Mouse (Mus musculus) lung, adult 2 months (tissue): ENCODE measurements around the gene Vmn1r4. TPM values are rescaled to one million over a fixed set of nuclear protein-coding genes. Genes with fewer than 3 reads are reported as not detected.
A peak's percentile ranks its signal among the peaks of the same experiment; 100 is the strongest.

ENCODE experiments used
- DNase-seq: peaks from one replicate; pipeline ENCODE4 v3.0.0; 2022
- H3K4me1 ChIP-seq: fragments of 200-500 bp; 2 replicates; pipeline ENCODE4 v1.6.1; 2011; ENCODE audit warnings: low read length; ENCODE audit not compliant: control insufficient read depth, insufficient read depth
- H3K4me3 ChIP-seq: fragments of 200-500 bp; replicated peaks from 2 replicates; pipeline ENCODE3; 2011; ENCODE audit warnings: low read depth, mild to moderate bottlenecking, control low read depth, low read length; ENCODE audit errors: extremely low read depth
- CTCF ChIP-seq: fragments of 200-500 bp; IDR thresholded peaks from 2 replicates; pipeline ENCODE4 v1.5.1; 2011; ENCODE audit warnings: mild to moderate bottlenecking, low read length, control low read depth; ENCODE audit not compliant: insufficient read depth
- POLR2A ChIP-seq: fragments of 200-500 bp; IDR thresholded peaks from 2 replicates; pipeline ENCODE4 v1.6.1; 2011; ENCODE audit warnings: low read depth, mild to moderate bottlenecking, control low read depth, low read length, borderline replicate concordance; ENCODE audit errors: extremely low read depth
- WGBS: fragments of 180-500 bp; shearing (Covaris S2); methylation state at CpG from one replicate; pipeline ENCODE4 v1.1.7; 2018; 5-methylcytosine and 5-hydroxymethylcytosine counted together
- polyA plus RNA-seq: library from polyadenylated mRNA; depleted of rRNA; stranded (reverse); fragments of >200 nt; gene quantifications from 2 replicates; pipeline ENCODE4 v1.2.3, GENCODE M21; 2012; rRNA removed

Gene Vmn1r4
- 0.05 and 0.08 TPM in 2 replicates for polyA plus RNA-seq

DNA sequence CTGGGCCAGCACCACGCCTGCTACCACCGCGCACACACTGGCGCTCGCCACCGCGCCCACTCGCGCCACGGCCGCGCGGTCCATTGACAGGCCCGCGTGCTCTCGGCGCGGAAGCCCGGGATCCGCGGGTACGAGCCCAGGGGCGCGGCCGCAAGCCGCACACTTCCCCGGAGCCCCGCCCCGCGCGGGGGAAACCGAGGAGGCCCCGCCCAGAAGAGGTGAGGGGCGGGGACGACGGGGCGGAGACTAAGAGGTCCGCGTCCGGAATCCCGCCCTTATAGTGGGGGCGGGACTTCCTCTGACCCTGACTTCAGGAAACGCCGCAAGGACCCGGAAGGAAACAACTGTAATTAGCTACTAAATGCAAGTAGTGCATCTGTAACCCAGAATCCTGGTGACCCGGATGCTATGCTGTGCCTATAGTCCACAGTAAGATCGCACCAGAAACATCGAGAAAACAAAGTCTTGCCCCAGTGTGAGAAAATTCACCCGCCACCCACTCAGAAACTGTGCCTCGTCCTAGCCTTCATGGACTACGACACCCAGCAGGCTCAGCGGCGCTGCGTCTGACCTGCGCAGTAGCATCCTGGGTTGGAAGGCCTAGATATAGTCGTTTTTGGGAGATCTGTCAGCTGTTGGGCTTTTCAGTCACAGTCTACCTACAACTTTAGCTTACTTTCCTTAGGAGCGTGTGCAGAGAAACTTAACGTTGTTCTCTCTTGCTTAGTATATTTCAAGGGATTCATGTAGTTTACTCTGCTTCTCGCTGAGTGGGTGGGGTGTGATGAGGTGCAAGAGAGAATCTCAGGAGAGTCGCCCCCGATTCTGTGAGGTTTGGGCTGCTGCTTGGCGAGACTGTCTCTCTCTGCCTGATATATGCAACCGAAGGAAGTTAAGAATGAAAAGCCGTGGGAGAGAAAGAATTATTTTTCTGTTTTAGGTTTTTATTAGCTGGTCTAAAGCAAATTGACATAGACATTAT lies at the start of gene Vmn1r4, which contains the start of gene Nt5c3:
TSS of gene Vmn1r4 (plus strand) at position 290 of the 982 bp plus-strand sequence.
TSS of gene Nt5c3 (minus strand) at position 207 of the 982 bp plus-strand sequence.
- DNase-seq: peak; percentile 92
- TF ChIP-seq POLR2A: peak; percentile 79; the same call in 1 of the 2 replicates
- no peak for TF ChIP-seq CTCF
- peaks cover 2% of the 10 kb centered on the region; the same call in 1 of the 2 replicates for H3K4me1 ChIP-seq
- 2% methylated on average over 64 of the region's 64 CpGs for WGBS
- peak within 1 kb of the TSS; percentile 100 for H3K4me3 ChIP-seq

DNA sequence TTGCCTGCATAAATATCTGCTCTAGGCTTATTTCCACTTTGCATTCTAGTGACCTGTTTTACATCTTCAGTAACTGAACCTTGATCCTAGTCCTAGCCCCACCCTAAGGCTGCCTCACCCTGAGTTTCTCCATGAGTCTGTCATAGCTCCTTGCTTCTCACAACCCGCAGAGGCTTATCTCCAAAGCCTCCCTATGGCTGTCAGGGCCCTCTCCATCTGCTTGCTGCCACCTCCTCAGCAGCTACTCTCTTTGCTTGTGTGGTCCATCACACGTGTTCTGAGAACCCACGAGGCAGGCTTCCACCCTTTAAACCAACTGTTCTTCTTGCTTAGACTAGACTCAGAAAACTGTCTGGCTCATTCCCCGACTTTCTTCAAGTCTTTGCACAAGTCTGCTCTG lies 46.9 kb upstream of the Vmn1r4 start:
- DNase-seq: no peak
- WGBS: 78% methylated on average over 4 of the region's 4 CpGs

DNA sequence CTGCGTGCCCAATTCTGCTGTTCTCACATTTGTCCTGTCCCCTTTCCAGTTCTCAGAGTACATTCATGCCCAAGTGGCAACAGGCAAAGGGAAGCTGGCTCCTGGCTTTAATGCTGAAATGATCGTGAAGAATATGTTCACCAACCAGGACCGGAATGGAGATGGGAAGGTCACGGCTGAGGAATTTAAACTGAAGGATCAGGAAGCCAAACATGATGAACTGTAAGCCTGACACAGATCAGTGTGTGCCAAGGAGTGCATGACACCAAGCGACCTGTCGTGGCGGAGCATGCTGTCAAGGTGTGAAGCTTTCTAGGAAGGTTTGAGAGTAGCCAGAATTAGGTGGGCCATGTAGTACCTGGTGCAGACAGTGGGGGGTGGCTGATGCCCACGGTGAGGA lies 45.8 kb upstream of the Vmn1r4 start:
- Histone ChIP-seq H3K4me3 (no peak overlapping the region), H3K4me1 (peaks cover 3% of the 10 kb centered on the region; the same call in 1 of the 2 replicates)
- DNase-seq: no peak
- 84% methylated on average over 8 of the region's 8 CpGs for WGBS
- TF ChIP-seq POLR2A (no peak), CTCF (no peak)

More for the DNA sequence above, 46.9 kb upstream of the Vmn1r4 start:
- H3K4me3 ChIP-seq: no peak overlapping the region
- no peak for TF ChIP-seq CTCF
- TF ChIP-seq POLR2A: no peak
- peaks cover 3% of the 10 kb centered on the region; the same call in 1 of the 2 replicates for H3K4me1 ChIP-seq

DNA sequence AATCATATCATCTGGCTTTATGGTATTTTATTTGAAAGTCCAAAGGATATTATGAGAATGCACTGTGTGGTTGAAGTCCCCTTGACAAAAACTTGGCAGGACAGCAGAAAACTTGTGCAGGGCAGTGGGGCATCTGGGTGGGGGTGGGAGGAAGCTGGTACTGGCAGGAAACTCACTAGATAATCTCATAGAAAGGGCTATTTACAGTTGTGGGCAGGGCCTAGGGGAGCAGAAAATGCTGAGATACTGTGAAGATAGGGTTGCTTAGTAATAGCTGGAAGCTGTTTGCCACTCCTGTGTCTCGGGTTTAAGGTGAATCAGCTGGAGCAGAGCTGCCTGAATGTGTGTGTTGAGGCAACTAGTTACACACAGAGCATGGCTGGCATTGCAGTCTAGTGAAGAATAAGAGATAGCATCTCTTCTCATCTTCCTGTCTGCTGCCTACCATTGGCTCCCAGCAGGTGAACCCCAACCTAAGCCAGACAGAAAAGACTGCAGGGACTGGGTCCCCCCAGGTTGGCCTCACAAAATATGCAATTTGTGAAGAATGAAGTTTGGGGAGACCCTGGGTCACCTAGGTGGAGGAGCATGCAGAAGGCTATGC lies 44.4 kb upstream of the Vmn1r4 start:
- no peak for DNase-seq
- Histone ChIP-seq H3K4me1 (peaks cover 3% of the 10 kb centered on the region; the same call in 1 of the 2 replicates), H3K4me3 (no peak overlapping the region)
- WGBS: 12% methylated on average over 1 of the region's 1 CpGs
- TF ChIP-seq CTCF (no peak), POLR2A (no peak)

DNA sequence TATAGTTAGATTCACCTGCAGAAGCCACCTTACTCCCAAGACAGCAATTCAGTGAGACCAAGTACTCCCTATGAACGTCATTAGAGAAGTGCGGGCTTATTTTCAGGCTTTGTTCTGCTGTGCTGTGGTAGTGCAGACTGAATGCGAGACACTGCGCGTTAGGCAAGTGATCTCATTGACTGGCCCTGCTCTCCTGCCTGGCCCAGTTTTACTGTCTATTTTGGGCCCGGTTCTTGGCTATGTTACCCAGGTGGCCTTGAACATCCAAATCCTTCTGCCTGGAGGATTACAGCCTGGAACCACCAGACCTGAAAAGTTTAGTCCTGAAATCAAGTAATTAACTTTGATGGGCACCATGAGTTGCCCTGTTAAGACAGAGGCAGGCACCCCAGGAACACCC lies 35.3 kb upstream of the Vmn1r4 start:
- no peak for DNase-seq
- WGBS: 92% methylated on average over 6 of the region's 6 CpGs
- Histone ChIP-seq H3K4me3 (no peak overlapping the region), H3K4me1 (no peaks in the 10 kb centered on the region)
- TF ChIP-seq CTCF: no peak
- no peak for TF ChIP-seq POLR2A

DNA sequence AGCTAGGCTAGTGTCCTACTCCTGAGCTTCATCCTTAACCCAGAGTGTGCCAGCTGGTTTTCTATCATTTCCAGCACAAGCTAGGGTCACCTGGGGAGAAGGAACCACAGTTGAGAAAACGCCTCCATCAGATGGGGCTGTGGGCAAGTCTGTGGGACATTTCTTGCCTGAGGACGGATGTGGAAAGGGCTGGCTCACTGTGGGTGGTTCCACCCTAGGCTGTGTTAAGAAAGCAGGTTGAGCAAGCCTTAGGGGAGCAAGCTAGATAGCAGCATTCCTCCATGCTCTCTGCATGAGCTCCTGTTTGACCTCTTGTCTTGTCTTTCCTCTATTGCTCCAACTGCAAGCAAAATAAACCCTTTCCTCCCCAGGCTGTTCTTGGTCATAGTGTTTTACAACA lies 33.1 kb upstream of the Vmn1r4 start:
- no peaks in the 10 kb centered on the region for H3K4me1 ChIP-seq
- 84% methylated on average over 2 of the region's 2 CpGs for WGBS
- DNase-seq: no peak
- H3K4me3 ChIP-seq: no peak overlapping the region
- TF ChIP-seq CTCF (no peak), POLR2A (no peak)

DNA sequence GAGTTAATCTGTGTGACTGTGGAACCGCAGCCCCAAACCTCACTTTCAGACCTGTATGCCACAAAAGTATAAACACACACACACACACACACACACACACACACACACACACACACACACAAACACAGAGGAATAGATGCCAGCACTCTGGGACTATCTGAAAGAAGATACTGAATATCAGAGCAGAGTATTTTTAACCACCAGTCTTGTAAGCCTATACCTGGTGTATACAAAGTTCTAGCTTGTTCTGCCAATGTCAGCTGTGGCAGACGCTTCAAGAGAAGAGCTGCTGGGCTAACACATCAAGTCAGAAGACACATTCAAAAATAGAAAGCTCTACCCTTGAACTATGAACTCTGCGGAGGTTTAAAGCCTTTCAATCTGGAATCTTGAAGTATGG lies 24.2 kb upstream of the Vmn1r4 start:
- Histone ChIP-seq H3K4me1 (peaks cover 4% of the 10 kb centered on the region), H3K4me3 (no peak overlapping the region)
- 66% methylated on average over 3 of the region's 3 CpGs for WGBS
- TF ChIP-seq POLR2A: no peak
- no peak for TF ChIP-seq CTCF
- DNase-seq: no peak

DNA sequence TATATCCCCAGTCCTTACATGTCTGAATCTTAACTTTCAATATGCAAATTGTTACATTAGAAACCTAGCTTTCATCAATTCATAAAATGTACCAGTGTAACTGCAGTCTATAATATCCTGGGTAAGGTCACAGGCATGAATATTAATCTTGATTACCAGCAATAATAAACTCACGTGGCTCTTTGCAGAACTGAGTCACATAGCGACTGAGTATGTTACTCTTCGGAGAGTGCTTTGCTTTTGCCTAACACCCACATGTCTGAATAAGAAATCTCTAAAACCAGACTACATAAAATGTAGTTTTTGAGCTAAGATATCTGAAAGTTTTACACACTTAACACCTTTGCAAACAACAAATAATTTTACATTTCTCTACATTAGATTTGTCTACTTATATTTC lies 22.5 kb upstream of the Vmn1r4 start:
- H3K4me3 ChIP-seq: no peak overlapping the region
- TF ChIP-seq POLR2A (no peak), CTCF (no peak)
- WGBS: 40% methylated on average over 3 of the region's 3 CpGs

DNA sequence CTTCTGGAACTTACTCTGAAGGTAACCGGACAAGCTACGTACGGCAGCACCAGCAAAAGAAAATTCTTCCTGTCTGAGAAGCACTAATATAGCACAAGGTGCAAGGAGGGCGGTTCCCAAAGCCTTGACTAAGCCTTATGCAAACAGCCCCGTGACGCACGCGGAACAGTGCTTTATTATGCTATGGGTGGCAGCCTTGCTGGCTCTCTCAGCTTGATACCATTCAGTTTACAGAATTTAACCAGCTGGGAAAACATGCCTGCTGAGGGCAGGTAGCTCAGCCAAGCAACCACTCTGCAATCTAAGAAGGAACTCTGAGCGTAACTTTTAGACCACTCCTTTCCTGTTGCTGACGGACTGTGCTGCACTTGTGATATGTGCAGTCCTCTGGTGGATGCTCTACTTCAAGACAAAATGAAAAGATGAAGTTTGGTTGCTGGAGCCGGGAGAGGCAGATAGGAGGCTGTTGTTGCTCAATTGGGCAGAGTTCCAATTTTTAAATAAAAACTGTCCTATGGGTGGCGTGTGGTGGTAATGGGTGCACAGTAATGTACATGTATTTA lies 21.9 kb upstream of the Vmn1r4 start:
- 0 out of 2 replicates have a peak, but pooled peaks have one; percentile 37 for TF ChIP-seq POLR2A
- TF ChIP-seq CTCF: no peak
- Histone ChIP-seq H3K4me1 (peaks cover 4% of the 10 kb centered on the region), H3K4me3 (peak overlapping the region; percentile 54)
- DNase-seq: peak; percentile 72
- WGBS: 11% methylated on average over 12 of the region's 12 CpGs

More for the DNA sequence above, 22.5 kb upstream of the Vmn1r4 start:
- no peak for DNase-seq
- peaks cover 4% of the 10 kb centered on the region for H3K4me1 ChIP-seq
